Mouse (Mus musculus): ENCODE measurements around the gene Nupl2. TPM values are rescaled to one million over a fixed set of nuclear protein-coding genes. Genes with fewer than 3 reads are reported as not detected.

Gene Nupl2
- polyA plus RNA-seq (2015; fragmentation: Nextera tagmentation; extraction: Ambion mirVana) = 4.7 and 6.6 TPM in 2 replicates

- H3K9ac ChIP-seq (ENCODE audit: low read depth, low read length) = peak within 1 kb of the TSS; percentile 84
- peak; percentile 100 for ATAC-seq
- WGBS = under 1% methylated on average over 52 of the region's 52 CpGs
- H3K27ac ChIP-seq (ENCODE audit: low read depth, low read length) = peak within 1 kb of the TSS; percentile 43; the same call in 1 of the 2 replicates
- no peaks in the 10 kb centered on the region for H3K4me1 ChIP-seq (replicated peaks; ENCODE audit: control insufficient read depth, insufficient read depth, low read length)
- H3K36me3 ChIP-seq (ENCODE audit: control insufficient read depth, insufficient read depth) = peaks cover 4% of the 10 kb centered on the region; the same call in 1 of the 2 replicates
- peak within 1 kb of the TSS; percentile 91 for H3K4me2 ChIP-seq (replicated peaks; ENCODE audit: low read depth)
- H3K27me3 ChIP-seq (replicated peaks; ENCODE audit: control insufficient read depth, insufficient read depth, low read length) = no peaks in the 10 kb centered on the region
- H3K9me3 ChIP-seq (ENCODE audit: control insufficient read depth) = no peaks in the 10 kb centered on the region
- no peak for TF ChIP-seq CTCF (IDR thresholded peaks at IDR 0.05; ENCODE audit: low read depth)
- H3K4me3 ChIP-seq (ENCODE audit: low read depth, low read length) = peak within 1 kb of the TSS; percentile 76
Observed at GRCm38 (mm10) chr5:24164789-24165445, at the start of gene Nupl2. Nupl2 (plus strand) TSS chr5:24164963.

- ATAC-seq = no peak
- Histone ChIP-seq H3K9me3 (ENCODE audit: control insufficient read depth) (no peaks in the 10 kb centered on the region), H3K4me3 (ENCODE audit: low read depth, low read length) (no peak overlapping the region), H3K9ac (ENCODE audit: low read depth, low read length) (no peak overlapping the region), H3K36me3 (ENCODE audit: control insufficient read depth, insufficient read depth) (no peaks in the 10 kb centered on the region), H3K27ac (ENCODE audit: low read depth, low read length) (no peak overlapping the region), H3K4me1 (replicated peaks; ENCODE audit: control insufficient read depth, insufficient read depth, low read length) (no peaks in the 10 kb centered on the region), H3K4me2 (replicated peaks; ENCODE audit: low read depth) (no peak overlapping the region), H3K27me3 (replicated peaks; ENCODE audit: control insufficient read depth, insufficient read depth, low read length) (no peaks in the 10 kb centered on the region)
- 96% methylated on average over 2 of the region's 2 CpGs for WGBS
- TF ChIP-seq CTCF (IDR thresholded peaks at IDR 0.05; ENCODE audit: low read depth) = no peak
Observed at GRCm38 (mm10) chr5:24122221-24122620, 42.5 kb upstream of the Nupl2 start.

- 94% methylated on average over 1 of the region's 1 CpGs for WGBS
- Histone ChIP-seq H3K27me3 (replicated peaks; ENCODE audit: control insufficient read depth, insufficient read depth, low read length) (no peaks in the 10 kb centered on the region), H3K27ac (ENCODE audit: low read depth, low read length) (no peak overlapping the region), H3K4me2 (replicated peaks; ENCODE audit: low read depth) (no peak overlapping the region), H3K36me3 (ENCODE audit: control insufficient read depth, insufficient read depth) (no peaks in the 10 kb centered on the region), H3K9ac (ENCODE audit: low read depth, low read length) (no peak overlapping the region), H3K9me3 (ENCODE audit: control insufficient read depth) (no peaks in the 10 kb centered on the region), H3K4me1 (replicated peaks; ENCODE audit: control insufficient read depth, insufficient read depth, low read length) (no peaks in the 10 kb centered on the region), H3K4me3 (ENCODE audit: low read depth, low read length) (no peak overlapping the region)
- no peak for TF ChIP-seq CTCF (IDR thresholded peaks at IDR 0.05; ENCODE audit: low read depth)
- ATAC-seq = no peak
Observed at GRCm38 (mm10) chr5:24124175-24124574, 40.6 kb upstream of the Nupl2 start.

GRCm38 (mm10) chr5:24124579-24125276 lies 40.0 kb upstream of the Nupl2 start:
- no peaks in the 10 kb centered on the region for H3K9me3 ChIP-seq (ENCODE audit: control insufficient read depth)
- H3K4me3 ChIP-seq (ENCODE audit: low read depth, low read length) = no peak overlapping the region
- no peaks in the 10 kb centered on the region for H3K4me1 ChIP-seq (replicated peaks; ENCODE audit: control insufficient read depth, insufficient read depth, low read length)
- H3K27me3 ChIP-seq (replicated peaks; ENCODE audit: control insufficient read depth, insufficient read depth, low read length) = no peaks in the 10 kb centered on the region
- no peak for TF ChIP-seq CTCF (IDR thresholded peaks at IDR 0.05; ENCODE audit: low read depth)
- ATAC-seq = no peak
- H3K4me2 ChIP-seq (replicated peaks; ENCODE audit: low read depth) = no peak overlapping the region
- WGBS = 86% methylated on average over 3 of the region's 3 CpGs
- no peak overlapping the region for H3K27ac ChIP-seq (ENCODE audit: low read depth, low read length)
- H3K36me3 ChIP-seq (ENCODE audit: control insufficient read depth, insufficient read depth) = no peaks in the 10 kb centered on the region
- no peak overlapping the region for H3K9ac ChIP-seq (ENCODE audit: low read depth, low read length)

- Histone ChIP-seq H3K9me3 (ENCODE audit: control insufficient read depth) (no peaks in the 10 kb centered on the region), H3K9ac (ENCODE audit: low read depth, low read length) (no peak overlapping the region), H3K4me1 (replicated peaks; ENCODE audit: control insufficient read depth, insufficient read depth, low read length) (no peaks in the 10 kb centered on the region), H3K27me3 (replicated peaks; ENCODE audit: control insufficient read depth, insufficient read depth, low read length) (no peaks in the 10 kb centered on the region), H3K4me3 (ENCODE audit: low read depth, low read length) (no peak overlapping the region), H3K36me3 (ENCODE audit: control insufficient read depth, insufficient read depth) (no peaks in the 10 kb centered on the region), H3K4me2 (replicated peaks; ENCODE audit: low read depth) (no peak overlapping the region), H3K27ac (ENCODE audit: low read depth, low read length) (no peak overlapping the region)
- no peak for ATAC-seq
- TF ChIP-seq CTCF (IDR thresholded peaks at IDR 0.05; ENCODE audit: low read depth) = no peak
- 77% methylated on average over 1 of the region's 1 CpGs for WGBS
Observed at GRCm38 (mm10) chr5:24125910-24126636, 38.7 kb upstream of the Nupl2 start.

GRCm38 (mm10) chr5:24126967-24127366 lies 37.8 kb upstream of the Nupl2 start:
- H3K27me3 ChIP-seq (replicated peaks; ENCODE audit: control insufficient read depth, insufficient read depth, low read length) = no peaks in the 10 kb centered on the region
- H3K27ac ChIP-seq (ENCODE audit: low read depth, low read length) = no peak overlapping the region
- no peak overlapping the region for H3K4me2 ChIP-seq (replicated peaks; ENCODE audit: low read depth)
- no peaks in the 10 kb centered on the region for H3K4me1 ChIP-seq (replicated peaks; ENCODE audit: control insufficient read depth, insufficient read depth, low read length)
- ATAC-seq = no peak
- no peak overlapping the region for H3K9ac ChIP-seq (ENCODE audit: low read depth, low read length)
- no peaks in the 10 kb centered on the region for H3K36me3 ChIP-seq (ENCODE audit: control insufficient read depth, insufficient read depth)
- no peak overlapping the region for H3K4me3 ChIP-seq (ENCODE audit: low read depth, low read length)
- no peak for TF ChIP-seq CTCF (IDR thresholded peaks at IDR 0.05; ENCODE audit: low read depth)
- H3K9me3 ChIP-seq (ENCODE audit: control insufficient read depth) = no peaks in the 10 kb centered on the region
- 72% methylated on average over 4 of the region's 4 CpGs for WGBS

Data from intestine, postnatal 0 days (tissue).